Mouse (Mus musculus): ENCODE results near the gene Tbx22. TPM values are rescaled to one million over a fixed set of nuclear protein-coding genes. Genes with fewer than 3 reads are reported as not detected.
A peak's percentile ranks its signal among the peaks of the same experiment; 100 is the strongest.

Tbx22 gene
- 0.04 TPM in 1 of 2 replicates, not detected in the other for polyA plus RNA-seq (2015; fragmentation: Nextera tagmentation; extraction: Ambion mirVana)

GRCm38 (mm10) chrX:107667664-107668063, at the start of gene Tbx22:
Tbx22 (plus strand) TSS chrX:107667964.
- WGBS, result 65% methylated on average over 2 of the region's 2 CpGs
- H3K9me3 ChIP-seq (ENCODE audit: control insufficient read depth, low read length), result no peaks in the 10 kb centered on the region
- ATAC-seq, result no peak
- H3K27me3 ChIP-seq (replicated peaks; ENCODE audit: control insufficient read depth, insufficient read depth, low read length), result no peaks in the 10 kb centered on the region
- H3K36me3 ChIP-seq (ENCODE audit: control insufficient read depth, insufficient read depth), result no peaks in the 10 kb centered on the region
- H3K9ac ChIP-seq (replicated peaks; ENCODE audit: low read depth, low read length), result no peak within 1 kb of the TSS
- no peak within 1 kb of the TSS for H3K4me2 ChIP-seq (ENCODE audit: low read length)
- no peaks in the 10 kb centered on the region for H3K4me1 ChIP-seq (replicated peaks; ENCODE audit: control insufficient read depth, insufficient read depth, low read length)
- H3K4me3 ChIP-seq (replicated peaks; ENCODE audit: low read length), result no peak within 1 kb of the TSS
- no peak within 1 kb of the TSS for H3K27ac ChIP-seq (ENCODE audit: low read length)

GRCm38 (mm10) chrX:107668677-107669076, 913 bp downstream of the Tbx22 start:
- H3K4me2 ChIP-seq (ENCODE audit: low read length), result no peak overlapping the region
- H3K9me3 ChIP-seq (ENCODE audit: control insufficient read depth, low read length), result no peaks in the 10 kb centered on the region
- no peak overlapping the region for H3K27ac ChIP-seq (ENCODE audit: low read length)
- ATAC-seq, result no peak
- H3K4me1 ChIP-seq (replicated peaks; ENCODE audit: control insufficient read depth, insufficient read depth, low read length), result no peaks in the 10 kb centered on the region
- no peaks in the 10 kb centered on the region for H3K27me3 ChIP-seq (replicated peaks; ENCODE audit: control insufficient read depth, insufficient read depth, low read length)
- no peaks in the 10 kb centered on the region for H3K36me3 ChIP-seq (ENCODE audit: control insufficient read depth, insufficient read depth)
- no peak overlapping the region for H3K4me3 ChIP-seq (replicated peaks; ENCODE audit: low read length)
- H3K9ac ChIP-seq (replicated peaks; ENCODE audit: low read depth, low read length), result no peak overlapping the region
- WGBS, result 26% methylated on average over 1 of the region's 1 CpGs

GRCm38 (mm10) chrX:107679203-107679602, 11.4 kb downstream of the Tbx22 start:
- Histone ChIP-seq H3K36me3 (ENCODE audit: control insufficient read depth, insufficient read depth) (no peaks in the 10 kb centered on the region), H3K4me3 (replicated peaks; ENCODE audit: low read length) (peak overlapping the region; percentile 23), H3K4me1 (replicated peaks; ENCODE audit: control insufficient read depth, insufficient read depth, low read length) (no peaks in the 10 kb centered on the region), H3K27me3 (replicated peaks; ENCODE audit: control insufficient read depth, insufficient read depth, low read length) (peaks cover 12% of the 10 kb centered on the region), H3K4me2 (ENCODE audit: low read length) (peak overlapping the region; percentile 44), H3K9ac (replicated peaks; ENCODE audit: low read depth, low read length) (no peak overlapping the region), H3K9me3 (ENCODE audit: control insufficient read depth, low read length) (no peaks in the 10 kb centered on the region), H3K27ac (ENCODE audit: low read length) (no peak overlapping the region)
- ATAC-seq, result peak; percentile 33; the same call in 1 of the 2 replicates
- 15% methylated on average over 10 of the region's 10 CpGs for WGBS

GRCm38 (mm10) chrX:107708584-107708983, 40.8 kb downstream of the Tbx22 start:
- no peak overlapping the region for H3K4me3 ChIP-seq (replicated peaks; ENCODE audit: low read length)
- no peaks in the 10 kb centered on the region for H3K9me3 ChIP-seq (ENCODE audit: control insufficient read depth, low read length)
- no peak for ATAC-seq
- no peak overlapping the region for H3K4me2 ChIP-seq (ENCODE audit: low read length)
- no peak overlapping the region for H3K27ac ChIP-seq (ENCODE audit: low read length)
- no peaks in the 10 kb centered on the region for H3K27me3 ChIP-seq (replicated peaks; ENCODE audit: control insufficient read depth, insufficient read depth, low read length)
- no peaks in the 10 kb centered on the region for H3K4me1 ChIP-seq (replicated peaks; ENCODE audit: control insufficient read depth, insufficient read depth, low read length)
- H3K36me3 ChIP-seq (ENCODE audit: control insufficient read depth, insufficient read depth), result no peaks in the 10 kb centered on the region
- no peak overlapping the region for H3K9ac ChIP-seq (replicated peaks; ENCODE audit: low read depth, low read length)
- WGBS, result 95% methylated on average over 1 of the region's 1 CpGs

GRCm38 (mm10) chrX:107723541-107723940, 55.8 kb downstream of the Tbx22 start:
- Histone ChIP-seq H3K36me3 (ENCODE audit: control insufficient read depth, insufficient read depth) (no peaks in the 10 kb centered on the region), H3K27me3 (replicated peaks; ENCODE audit: control insufficient read depth, insufficient read depth, low read length) (no peaks in the 10 kb centered on the region), H3K4me1 (replicated peaks; ENCODE audit: control insufficient read depth, insufficient read depth, low read length) (no peaks in the 10 kb centered on the region), H3K9ac (replicated peaks; ENCODE audit: low read depth, low read length) (no peak overlapping the region), H3K4me2 (ENCODE audit: low read length) (no peak overlapping the region), H3K9me3 (ENCODE audit: control insufficient read depth, low read length) (no peaks in the 10 kb centered on the region), H3K27ac (ENCODE audit: low read length) (no peak overlapping the region), H3K4me3 (replicated peaks; ENCODE audit: low read length) (no peak overlapping the region)
- ATAC-seq, result no peak
- WGBS, result 36% methylated on average over 1 of the region's 1 CpGs

Other genes starting within 250 kb of the Tbx22 start
- not detected in 2 replicates for gene Tent5d, start 124.6 kb downstream of the Tbx22 start, polyA plus RNA-seq (2015; fragmentation: Nextera tagmentation; extraction: Ambion mirVana)
- gene 2610002M06Rik, start 148.4 kb downstream of the Tbx22 start, polyA plus RNA-seq (2015; fragmentation: Nextera tagmentation; extraction: Ambion mirVana), result 18.6 and 19.8 TPM in 2 replicates

All from forebrain, embryonic 16.5 days (tissue).